Mouse (Mus musculus) lung, adult 2 months (tissue): ENCODE data around the gene Cntnap1.
A peak's percentile ranks its signal among the peaks of the same experiment; 100 is the strongest.

ENCODE experiments used
- CTCF ChIP-seq: fragments of 200-500 bp; IDR thresholded peaks from 2 replicates; pipeline ENCODE4 v1.5.1; 2011; ENCODE audit warnings: mild to moderate bottlenecking, low read length, control low read depth; ENCODE audit not compliant: insufficient read depth
- POLR2A ChIP-seq: fragments of 200-500 bp; IDR thresholded peaks from 2 replicates; pipeline ENCODE4 v1.6.1; 2011; ENCODE audit warnings: low read depth, mild to moderate bottlenecking, control low read depth, low read length, borderline replicate concordance; ENCODE audit errors: extremely low read depth

DNA sequence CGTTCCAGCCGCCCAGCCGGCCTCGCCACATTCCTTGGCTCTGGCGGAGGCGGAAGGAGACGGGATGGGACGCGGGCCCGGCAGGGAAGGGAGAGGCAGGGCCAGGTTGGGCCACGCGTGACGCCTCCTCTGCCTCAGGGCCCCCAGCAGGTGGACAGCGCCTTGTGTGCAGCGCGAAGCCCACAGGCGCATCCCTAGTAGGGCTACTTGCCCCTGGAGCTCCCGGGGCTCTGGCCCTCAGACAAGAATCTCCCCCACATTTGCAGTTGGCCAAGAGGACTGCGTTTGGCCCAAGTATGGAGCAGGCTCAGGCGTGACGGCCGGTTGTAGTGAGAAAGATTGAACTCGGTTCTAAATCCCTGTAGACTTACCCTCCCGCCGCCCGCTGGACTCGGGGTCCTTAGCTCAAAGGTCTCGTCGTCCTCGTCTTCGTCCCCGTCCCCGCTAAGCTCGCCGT is at the start of gene Cntnap1:
- TF ChIP-seq CTCF: no peak
- peak; percentile 43; the same call in 1 of the 2 replicates for TF ChIP-seq POLR2A
